Mouse (Mus musculus) cerebellum, adult 11 months (tissue): ENCODE results near the gene Rin2.

ENCODE experiments used
- DNase-seq: peaks from one replicate; pipeline ENCODE4 v3.0.0; 2022

Rin2 gene

DNA sequence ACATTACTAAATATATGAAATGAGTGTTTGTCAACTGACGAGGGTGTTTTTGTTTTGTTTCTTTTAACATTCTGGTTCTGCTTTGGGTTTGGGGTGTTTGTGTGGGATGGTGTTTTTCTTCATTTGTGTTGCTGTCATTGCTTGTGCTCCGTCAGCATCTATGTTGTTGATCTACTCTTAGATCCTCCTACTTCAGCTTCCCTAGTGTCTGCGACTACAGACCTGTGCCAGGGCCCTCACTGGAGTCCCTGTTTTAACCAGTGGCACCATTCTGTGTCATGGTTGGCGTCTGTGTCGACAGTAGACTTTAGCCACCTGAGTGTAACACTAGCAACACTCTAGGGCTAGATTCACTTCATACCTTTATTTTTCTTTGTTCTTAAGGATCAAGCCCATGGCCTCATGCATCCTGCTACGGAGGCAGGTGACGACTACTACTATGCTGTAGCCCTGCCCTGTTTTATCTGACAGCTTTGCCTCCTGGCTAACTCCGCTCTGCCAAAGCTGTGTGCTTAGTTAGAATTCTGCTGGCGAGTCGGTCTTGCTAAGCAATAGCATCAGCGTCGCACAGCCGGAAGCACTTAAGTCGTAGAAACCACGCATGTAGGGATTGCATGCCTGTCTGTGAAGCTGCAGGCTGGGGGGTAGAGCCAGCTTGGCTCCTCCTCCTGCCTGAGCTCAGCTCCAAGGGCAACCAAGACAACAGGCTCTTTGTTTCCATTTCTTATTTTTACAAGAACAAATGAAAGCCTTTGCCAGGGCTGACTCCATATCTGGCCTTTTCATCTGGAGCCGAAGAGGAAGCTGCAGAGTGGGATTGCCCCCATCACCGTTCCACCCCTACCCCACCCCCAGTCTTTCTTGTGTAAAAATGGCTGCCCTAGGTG, 157.2 kb downstream of the Rin2 start:
- peak; percentile 2 for DNase-seq

DNA sequence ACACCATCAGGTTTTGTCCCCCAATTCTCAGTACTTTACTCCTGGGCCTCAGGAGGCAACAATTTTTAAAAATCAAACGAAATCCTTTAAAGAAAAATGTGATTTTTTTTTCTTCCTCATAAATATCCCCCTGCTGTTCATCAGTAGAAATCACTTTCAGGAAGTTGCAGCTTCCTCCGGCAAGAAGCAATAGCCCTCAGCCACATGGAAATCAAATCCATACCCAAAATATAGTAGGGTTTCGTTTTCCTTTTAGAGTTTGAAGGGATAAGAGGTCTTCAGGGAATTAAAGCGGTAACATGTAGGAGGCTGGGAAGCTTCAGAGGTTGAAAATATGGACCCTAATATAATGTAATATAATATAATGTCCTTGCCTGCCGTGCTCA, 157.8 kb downstream of the Rin2 start:
- DNase-seq, result no peak

DNA sequence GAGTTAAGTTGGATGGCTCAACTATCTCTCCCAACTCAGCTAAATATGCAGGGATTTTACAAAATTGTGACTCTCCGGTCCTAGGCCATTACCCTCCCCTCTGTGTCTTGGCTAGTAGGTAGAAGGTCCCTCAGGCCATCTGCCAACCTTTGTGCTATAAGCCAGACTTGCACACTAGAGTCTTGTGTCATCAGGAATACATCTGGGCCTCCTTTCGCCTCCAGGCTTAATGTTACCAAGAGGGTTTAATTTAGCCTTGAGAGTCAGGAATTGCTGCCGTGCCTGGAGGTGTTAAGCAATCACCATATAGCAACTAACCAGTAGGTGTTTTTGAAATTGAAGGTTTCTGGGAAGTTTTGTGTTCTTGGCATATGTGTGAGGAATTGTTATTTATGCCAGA, 158.3 kb downstream of the Rin2 start:
- no peak for DNase-seq

DNA sequence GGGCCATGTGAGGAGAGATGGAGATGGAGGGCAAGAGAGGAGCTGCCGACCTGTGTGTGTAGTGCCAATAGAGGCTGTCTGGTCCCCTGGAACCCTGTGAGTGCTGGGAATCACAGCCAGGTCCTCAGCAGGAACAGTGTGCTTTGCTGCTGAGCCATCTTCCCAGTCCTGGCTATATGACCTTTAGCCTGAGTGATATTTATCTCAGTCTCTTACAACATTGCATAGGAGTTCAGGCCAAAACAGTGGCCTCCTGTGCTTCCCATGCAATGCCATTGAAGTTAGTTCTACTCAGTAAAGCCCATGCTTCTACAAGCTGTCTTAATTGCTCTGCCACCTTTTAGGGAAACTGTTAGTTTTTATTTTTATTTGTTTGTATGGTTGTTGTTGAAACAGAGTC, 160.9 kb downstream of the Rin2 start:
- DNase-seq, result no peak

- DNase-seq, result no peak
Observed at GRCm38 (mm10) chr2:145838675-145839074, 163.7 kb downstream of the Rin2 start.

DNA sequence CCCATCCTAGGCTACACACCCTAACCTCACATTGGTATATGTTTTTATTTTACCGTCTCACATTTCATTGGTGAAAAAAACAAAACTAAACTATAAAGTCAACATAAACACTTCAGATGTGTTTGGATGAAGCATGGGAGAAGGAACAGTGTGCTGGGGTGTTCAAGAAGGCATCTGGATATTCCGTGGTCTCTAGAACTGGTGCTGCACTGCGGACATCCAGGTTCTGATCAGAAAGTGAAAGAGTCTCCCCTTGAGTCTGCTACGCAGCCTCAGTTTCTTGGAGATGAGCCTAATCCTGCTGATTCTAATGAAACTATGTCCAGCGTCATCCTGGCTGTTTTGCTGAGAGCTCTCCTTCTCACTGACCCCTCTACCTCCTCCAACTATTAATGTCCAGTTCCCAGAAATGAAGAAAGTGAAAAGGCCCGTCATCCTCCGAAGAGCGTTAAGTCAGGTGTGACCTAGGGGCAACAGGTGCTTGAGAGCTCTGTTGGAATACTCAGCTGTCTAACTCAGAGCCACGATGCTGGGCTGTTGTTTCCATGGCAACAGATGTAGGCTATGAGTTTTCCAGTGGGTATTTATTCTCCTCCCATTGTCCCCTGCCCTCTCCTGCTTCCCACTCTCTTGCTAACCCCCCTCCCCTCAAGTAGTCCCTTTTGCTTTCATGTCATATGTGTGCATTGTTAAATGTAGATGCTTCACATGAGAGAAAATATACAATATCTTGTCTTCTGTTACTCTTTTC, 164.7 kb downstream of the Rin2 start:
- no peak for DNase-seq

- DNase-seq, result no peak
Observed at GRCm38 (mm10) chr2:145840320-145840719, 165.3 kb downstream of the Rin2 start.

- DNase-seq, result no peak
Observed at GRCm38 (mm10) chr2:145840910-145841870, 166.2 kb downstream of the Rin2 start.

DNA sequence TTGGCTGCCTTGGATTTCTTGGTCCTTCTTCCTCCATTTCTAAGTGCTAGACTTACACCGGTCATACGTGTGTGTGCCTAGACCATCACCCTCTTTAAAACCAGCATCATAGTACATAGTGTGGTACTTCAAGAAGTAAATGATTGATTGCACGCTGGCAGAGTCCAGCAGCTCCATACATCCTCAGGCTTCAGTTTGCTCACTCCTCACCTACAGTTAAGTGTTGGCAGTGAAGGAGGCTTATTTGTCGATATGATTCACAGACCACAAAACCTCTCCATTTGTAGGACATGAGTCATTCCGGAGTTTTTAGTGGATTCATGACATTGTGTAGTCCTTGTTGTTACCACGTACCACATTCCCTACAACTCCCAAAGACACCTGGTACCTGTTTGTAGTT, 168.3 kb downstream of the Rin2 start:
- DNase-seq, result no peak

DNA sequence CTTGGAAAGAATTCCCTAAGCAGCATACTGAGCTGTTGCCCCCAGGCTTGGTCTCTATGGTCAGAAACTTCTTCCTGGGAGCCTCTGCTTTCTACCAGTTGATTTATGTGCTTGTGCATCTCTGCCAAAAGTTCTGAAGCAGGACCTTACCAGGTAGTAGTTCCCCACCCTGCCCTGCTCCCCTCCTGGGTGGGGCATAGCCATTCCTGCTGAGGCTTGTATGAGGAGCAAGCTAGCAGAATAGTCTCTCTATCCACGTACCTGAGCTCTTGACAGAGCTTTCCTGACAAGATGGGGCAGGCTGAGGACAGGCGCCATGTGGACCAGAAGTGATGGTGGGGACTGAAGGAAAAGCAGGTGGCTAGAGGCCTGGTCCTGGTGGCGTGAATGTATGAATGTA, 171.6 kb downstream of the Rin2 start:
- no peak for DNase-seq

DNA sequence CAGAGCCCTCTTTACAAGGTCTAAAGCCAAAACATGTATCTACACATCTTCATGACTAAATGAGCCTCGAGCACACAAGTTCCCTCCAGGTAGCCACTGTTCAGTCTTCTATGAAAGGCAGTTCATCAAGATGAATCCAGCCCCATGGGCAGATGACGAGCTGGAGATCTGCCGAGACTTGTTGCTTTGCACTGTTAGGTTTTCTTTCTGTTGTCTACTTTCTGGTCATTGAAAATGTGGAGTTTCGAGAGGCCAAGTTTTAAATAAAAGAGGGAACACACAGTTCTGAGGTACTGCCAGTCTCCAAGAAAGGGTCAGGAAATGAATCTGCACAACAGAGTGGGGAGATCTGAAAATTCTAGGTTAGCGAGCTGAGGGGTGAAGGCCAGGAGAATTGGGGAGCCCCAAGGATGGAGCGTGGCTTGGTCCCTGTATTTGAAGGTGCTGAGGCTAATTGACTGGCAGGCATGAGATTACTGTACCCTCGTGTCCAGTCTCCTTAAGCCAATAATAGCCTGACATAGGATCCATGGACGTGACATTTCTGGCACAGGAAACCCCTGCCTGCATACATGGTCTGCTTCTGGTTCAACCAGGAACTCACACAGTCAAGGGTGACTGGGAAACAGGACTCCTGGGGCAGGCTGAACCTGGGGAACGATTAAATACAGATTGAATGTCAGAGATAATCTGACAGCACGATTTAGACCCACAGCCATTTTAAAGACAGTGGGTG, 174.3 kb downstream of the Rin2 start:
- no peak for DNase-seq

- no peak for DNase-seq
Observed at GRCm38 (mm10) chr2:145850779-145851178, 175.8 kb downstream of the Rin2 start.

- no peak for DNase-seq
Observed at GRCm38 (mm10) chr2:145855831-145856230, 180.8 kb downstream of the Rin2 start.

GRCm38 (mm10) chr2:145857864-145858263, 182.8 kb downstream of the Rin2 start:
- no peak for DNase-seq

- DNase-seq, result peak; percentile 34
Observed at GRCm38 (mm10) chr2:145859442-145859931, 184.5 kb downstream of the Rin2 start.

DNA sequence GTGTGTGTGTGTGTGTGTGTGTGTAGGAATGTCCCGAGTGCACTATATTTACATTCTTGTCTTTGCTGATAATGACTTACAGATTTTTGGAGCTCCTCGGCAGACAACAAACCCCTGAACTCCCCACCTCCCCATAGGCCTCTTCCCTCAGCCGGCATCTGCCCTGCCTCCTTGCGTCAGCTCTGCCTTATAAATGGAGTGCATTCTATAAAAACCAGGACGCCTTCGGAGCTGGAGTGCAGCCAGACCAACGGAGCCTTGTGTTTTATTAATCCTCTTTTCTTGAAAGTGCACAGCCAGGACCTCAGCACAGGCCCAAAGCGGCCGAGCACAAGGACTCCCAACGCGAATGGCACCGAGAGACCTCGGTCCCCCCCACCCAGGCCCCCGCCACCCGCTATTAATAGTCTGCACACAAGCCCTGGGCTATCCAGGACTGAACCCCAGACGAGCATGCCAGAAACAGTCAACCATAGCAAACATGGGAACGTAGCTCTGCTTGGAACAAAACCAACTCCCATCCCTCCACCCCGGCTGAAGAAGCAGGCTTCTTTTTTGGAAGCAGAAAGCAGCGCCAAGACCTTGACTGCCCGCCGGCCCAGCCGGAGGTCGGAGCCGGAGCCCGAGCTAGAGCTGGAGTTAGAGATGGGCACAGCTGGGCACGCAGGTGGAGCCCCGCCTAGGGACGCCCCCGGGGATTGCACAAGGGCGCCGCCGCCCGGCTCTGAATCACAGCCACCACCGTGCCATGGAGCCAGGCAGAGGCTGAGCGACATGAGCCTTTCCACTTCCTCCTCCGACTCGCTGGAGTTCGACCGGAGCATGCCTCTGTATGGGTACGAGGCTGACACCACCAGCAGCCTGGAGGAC, 185.2 kb downstream of the Rin2 start:
- peak; percentile 81 for DNase-seq

DNA sequence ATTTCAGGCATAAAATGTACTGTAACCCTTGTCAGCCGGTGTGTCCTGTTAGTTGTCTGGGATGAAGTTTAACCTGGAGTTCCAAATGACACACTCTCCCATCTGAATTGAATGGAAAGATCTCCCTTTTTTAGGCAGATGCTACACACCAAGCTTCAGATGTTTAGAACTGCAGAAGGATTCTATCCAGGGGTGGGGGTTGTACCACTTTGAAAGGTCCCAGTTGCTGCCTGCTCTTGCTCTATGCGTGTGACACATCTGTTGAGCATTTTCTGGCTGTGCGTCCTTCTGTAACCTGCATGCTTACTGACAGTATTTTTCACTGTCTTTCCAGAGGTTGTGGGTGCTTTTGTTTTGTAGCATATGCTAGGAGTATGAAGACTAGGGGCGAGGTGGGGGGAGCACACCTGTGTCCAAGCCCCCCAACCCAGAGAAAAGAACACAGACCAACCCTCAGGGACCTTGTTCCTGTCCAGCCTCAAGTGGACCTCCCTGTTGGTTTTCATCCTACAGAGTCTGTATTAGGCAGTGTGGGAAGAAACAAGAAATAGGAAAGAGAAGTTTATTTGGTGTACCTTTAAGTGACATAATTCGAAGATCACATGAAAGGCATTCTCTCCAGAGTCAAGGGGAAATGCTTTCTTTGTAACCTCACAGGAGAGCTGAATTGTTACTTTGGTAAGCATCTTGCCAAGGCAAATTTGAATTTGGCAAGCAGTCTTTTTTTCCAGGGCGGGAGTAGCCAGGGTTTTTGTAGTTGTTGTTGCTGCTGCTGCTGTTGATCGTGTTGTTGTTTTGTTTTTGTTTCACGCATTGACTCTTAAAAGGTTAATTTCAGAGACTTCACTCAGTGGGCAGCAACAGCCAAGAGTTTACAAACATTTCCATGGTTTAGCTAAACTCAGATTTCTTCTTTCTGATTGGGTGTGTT, 186.4 kb downstream of the Rin2 start:
- DNase-seq, result no peak

DNA sequence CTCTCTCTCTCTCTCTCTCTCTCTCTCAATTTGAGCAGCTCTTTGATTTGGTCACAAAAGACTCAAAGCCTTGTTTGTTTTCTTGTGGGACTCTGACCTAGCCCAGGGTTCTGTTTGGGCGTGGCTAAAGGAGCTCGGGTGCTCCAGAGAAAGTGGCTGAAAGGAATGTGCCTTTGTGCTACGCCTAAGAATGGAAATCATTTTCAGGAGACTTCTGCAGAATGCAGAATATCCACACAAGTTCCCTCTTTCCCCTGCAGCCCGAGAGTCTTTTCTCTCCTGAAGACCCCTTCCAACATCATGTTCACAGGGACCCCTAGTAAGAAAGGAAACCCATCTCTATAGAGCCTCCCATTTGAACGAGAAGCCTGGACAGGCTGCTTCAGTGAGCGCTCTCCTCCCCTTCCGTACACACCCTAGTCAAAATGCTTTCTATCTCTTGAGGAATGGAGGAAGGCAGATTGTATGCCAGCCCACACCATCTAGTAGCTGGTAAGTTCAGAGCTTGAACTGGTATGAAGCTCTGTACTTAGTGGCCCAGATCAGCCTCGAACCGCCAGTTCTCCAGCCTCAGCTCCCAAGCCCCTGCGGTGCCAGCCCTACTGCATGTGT, 187.3 kb downstream of the Rin2 start:
- DNase-seq, result no peak

DNA sequence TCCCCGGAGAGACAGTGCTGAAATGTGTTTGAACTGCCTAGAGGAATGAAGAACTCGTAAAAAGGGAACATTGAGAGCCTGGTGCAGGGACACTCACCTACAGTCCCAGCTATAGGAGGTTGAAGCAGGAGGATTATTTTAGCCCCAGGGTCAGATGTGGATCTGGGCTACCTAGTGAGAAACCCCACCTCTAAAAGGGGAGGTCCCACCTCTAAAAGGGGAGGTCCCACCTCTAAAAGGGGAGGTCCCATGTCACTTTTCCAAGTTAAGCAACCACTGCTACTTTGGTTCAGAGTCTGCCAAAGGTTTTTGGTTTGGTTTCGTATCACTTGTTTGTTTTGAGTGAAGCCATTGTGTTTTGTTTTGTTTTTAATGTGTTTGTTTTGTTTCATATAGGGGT, 190.3 kb downstream of the Rin2 start:
- DNase-seq, result no peak

DNA sequence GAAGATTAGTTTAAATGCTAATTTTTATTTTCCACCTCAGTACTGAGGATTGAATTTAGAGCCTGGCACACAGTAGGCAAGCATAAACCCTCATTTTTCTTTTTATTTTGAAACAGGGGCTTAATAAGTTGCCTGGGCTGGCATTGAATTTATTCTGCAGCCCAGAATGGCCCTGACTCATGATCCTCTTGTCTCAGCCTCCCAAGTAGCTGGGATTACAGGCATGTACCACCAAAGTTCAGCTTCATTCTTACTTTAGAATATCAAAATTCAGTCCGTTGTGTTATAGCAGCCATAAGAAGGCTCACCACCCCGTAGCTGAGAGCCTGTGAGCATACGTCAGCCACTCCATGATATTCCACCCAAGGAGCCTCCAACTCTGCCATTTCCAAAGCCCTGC, 191.2 kb downstream of the Rin2 start:
- no peak for DNase-seq
